Mouse (Mus musculus): ENCODE measurements around the gene Ehd1.

GRCm38 (mm10) chr19:6267306-6268169 lies 9.0 kb upstream of the Ehd1 start:
- TF ChIP-seq CTCF (IDR thresholded peaks at IDR 0.05; ENCODE audit: low read depth, low read length) (no peak), EP300 (IDR thresholded peaks at IDR 0.05; ENCODE audit: insufficient read depth, low read depth, low read length) (no peak)
